Mouse (Mus musculus): ENCODE results near the gene Med27. TPM values are rescaled to one million over a fixed set of nuclear protein-coding genes. Genes with fewer than 3 reads are reported as not detected.
A peak's percentile ranks its signal among the peaks of the same experiment; 100 is the strongest.

Med27 gene
- polyA plus RNA-seq, 1 experiment from 2014 or later, result 65.9 TPM

DNA sequence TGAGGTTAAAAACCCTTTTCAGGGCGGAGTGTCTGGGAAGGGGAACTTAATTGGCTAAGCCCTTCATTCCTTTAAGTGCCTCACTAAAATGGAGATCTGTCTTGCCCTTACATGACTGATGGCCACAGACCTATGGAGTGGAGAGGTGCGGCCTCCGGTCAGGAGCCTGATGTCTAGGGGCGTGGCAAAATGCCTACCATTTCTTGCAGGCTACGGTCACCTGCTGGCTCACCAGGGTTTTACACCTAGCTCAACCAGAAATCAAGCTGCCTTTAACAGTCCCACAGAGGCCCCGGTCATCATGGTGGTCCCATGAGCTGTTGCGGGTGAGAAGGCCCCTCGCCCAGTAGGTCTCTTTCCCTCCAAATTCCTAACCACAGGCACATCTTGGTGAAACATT is 190.7 kb downstream of the Med27 start:
- DNase-seq (ENCODE audit: low spot score) (no peak), ATAC-seq (replicated peaks; ENCODE audit: low FRiP score) (no peak)
- H3K4me3 ChIP-seq (ENCODE audit: low read depth, low read length), result no peak overlapping the region
- no peak overlapping the region for H3K4me2 ChIP-seq (ENCODE audit: low read depth, low read length, severe bottlenecking)
- H3K9me3 ChIP-seq (ENCODE audit: control insufficient read depth, low read length), result no peaks in the 10 kb centered on the region
- H3K27ac ChIP-seq (ENCODE audit: low read depth, low read length), result no peak overlapping the region
- H3K9ac ChIP-seq (ENCODE audit: low read length), result no peak overlapping the region
- no peaks in the 10 kb centered on the region for H3K4me1 ChIP-seq (replicated peaks; ENCODE audit: control insufficient read depth, insufficient read depth, low read length)
- WGBS, result 77% methylated on average over 8 of the region's 8 CpGs
- no peaks in the 10 kb centered on the region for H3K36me3 ChIP-seq (ENCODE audit: control insufficient read depth, insufficient read depth, low read length)
- H3K27me3 ChIP-seq (ENCODE audit: control insufficient read depth, insufficient read depth, low read length), result no peaks in the 10 kb centered on the region

DNA sequence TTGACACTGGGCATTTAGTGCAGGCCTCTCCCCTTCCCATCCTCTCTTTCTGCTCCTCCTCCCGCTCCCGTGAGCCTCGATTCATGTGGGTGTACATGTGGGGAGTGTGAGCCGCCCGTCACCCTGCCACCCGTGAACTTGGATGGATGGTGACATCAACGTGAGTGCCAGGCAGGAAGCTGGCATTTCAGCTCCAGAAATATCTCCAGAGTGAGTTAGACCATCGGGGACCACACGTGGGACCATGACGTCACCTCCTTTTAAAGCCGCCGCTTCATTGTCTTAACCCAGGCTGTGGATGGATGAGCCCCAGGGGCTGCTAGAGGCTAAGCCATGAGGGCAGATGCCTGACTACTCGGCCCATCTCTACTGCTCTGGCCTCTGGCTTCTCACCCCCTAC is 195.4 kb downstream of the Med27 start:
- no peaks in the 10 kb centered on the region for H3K27me3 ChIP-seq (ENCODE audit: control insufficient read depth, insufficient read depth, low read length)
- DNase-seq (ENCODE audit: low spot score), result no peak
- H3K4me3 ChIP-seq (ENCODE audit: low read depth, low read length), result no peak overlapping the region
- no peak for ATAC-seq (replicated peaks; ENCODE audit: low FRiP score)
- no peaks in the 10 kb centered on the region for H3K36me3 ChIP-seq (ENCODE audit: control insufficient read depth, insufficient read depth, low read length)
- 71% methylated on average over 13 of the region's 13 CpGs for WGBS
- H3K27ac ChIP-seq (ENCODE audit: low read depth, low read length), result no peak overlapping the region
- no peaks in the 10 kb centered on the region for H3K9me3 ChIP-seq (ENCODE audit: control insufficient read depth, low read length)
- H3K9ac ChIP-seq (ENCODE audit: low read length), result no peak overlapping the region
- no peaks in the 10 kb centered on the region for H3K4me1 ChIP-seq (replicated peaks; ENCODE audit: control insufficient read depth, insufficient read depth, low read length)
- no peak overlapping the region for H3K4me2 ChIP-seq (ENCODE audit: low read depth, low read length, severe bottlenecking)

DNA sequence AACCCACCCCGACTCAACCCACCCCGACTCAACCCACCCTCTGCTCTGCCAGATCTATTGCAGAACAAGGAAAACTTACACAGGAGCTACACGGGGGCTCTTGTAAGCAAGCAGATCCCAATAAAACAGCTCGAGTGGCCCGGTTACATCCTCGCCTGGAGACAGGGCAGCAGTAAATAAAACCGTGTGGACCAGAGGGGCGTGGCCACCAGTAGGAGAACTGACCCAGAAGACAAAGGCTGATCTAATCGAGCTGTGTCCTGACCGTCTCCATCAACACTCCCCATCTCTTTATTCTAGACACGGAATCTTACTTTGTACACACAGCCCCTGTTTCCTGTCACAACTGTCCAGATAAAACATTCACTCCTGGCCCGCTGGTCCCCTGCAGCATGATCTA is 200.0 kb downstream of the Med27 start:
- Histone ChIP-seq H3K27me3 (ENCODE audit: control insufficient read depth, insufficient read depth, low read length) (no peaks in the 10 kb centered on the region), H3K4me3 (ENCODE audit: low read depth, low read length) (no peak overlapping the region), H3K9me3 (ENCODE audit: control insufficient read depth, low read length) (no peaks in the 10 kb centered on the region), H3K4me2 (ENCODE audit: low read depth, low read length, severe bottlenecking) (no peak overlapping the region), H3K9ac (ENCODE audit: low read length) (no peak overlapping the region), H3K4me1 (replicated peaks; ENCODE audit: control insufficient read depth, insufficient read depth, low read length) (no peaks in the 10 kb centered on the region), H3K27ac (ENCODE audit: low read depth, low read length) (no peak overlapping the region), H3K36me3 (ENCODE audit: control insufficient read depth, insufficient read depth, low read length) (no peaks in the 10 kb centered on the region)
- no peak for ATAC-seq (replicated peaks; ENCODE audit: low FRiP score)
- 31% methylated on average over 12 of the region's 12 CpGs for WGBS
- DNase-seq (ENCODE audit: low spot score), result no peak

DNA sequence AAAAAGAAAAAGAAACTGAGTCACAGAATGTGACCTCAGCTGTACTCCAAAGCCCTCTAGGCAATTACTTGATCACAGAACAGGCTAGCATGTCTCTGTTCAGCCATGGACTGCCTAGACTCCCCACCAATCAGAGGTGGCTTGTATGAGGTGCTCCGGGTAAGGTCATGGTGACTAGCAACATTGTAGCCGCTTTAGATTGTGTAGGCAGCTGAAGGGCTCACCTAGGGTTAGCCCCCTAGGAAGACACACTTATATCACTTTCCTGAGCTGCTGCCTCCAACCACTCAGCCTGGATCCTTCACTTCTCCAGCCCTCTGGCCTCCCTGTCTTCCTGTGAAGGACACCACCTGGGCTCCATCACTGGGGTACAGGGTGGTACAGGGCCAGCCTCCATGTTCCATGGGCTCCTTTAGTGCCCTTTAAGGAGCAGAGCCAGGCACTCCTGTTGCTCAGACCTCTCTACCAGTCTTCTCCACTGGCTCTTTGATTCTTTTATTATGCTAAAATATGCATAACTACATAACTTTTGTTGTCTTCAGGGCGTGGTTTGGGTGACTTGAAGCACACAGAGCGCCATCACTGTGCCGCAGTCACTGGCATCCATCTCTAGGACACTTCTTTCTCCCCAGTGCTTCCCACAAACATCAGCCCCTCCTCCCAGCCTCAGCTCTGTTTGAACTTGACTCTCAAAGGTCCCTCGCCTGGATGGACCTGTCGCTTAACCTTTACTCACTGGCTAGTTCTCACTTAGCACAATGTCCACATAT is 205.4 kb downstream of the Med27 start:
- H3K9me3 ChIP-seq (ENCODE audit: control insufficient read depth, low read length), result no peaks in the 10 kb centered on the region
- DNase-seq (ENCODE audit: low spot score), result no peak
- no peak overlapping the region for H3K9ac ChIP-seq (ENCODE audit: low read length)
- H3K27me3 ChIP-seq (ENCODE audit: control insufficient read depth, insufficient read depth, low read length), result no peaks in the 10 kb centered on the region
- 84% methylated on average over 7 of the region's 7 CpGs for WGBS
- H3K27ac ChIP-seq (ENCODE audit: low read depth, low read length), result no peak overlapping the region
- no peaks in the 10 kb centered on the region for H3K4me1 ChIP-seq (replicated peaks; ENCODE audit: control insufficient read depth, insufficient read depth, low read length)
- no peaks in the 10 kb centered on the region for H3K36me3 ChIP-seq (ENCODE audit: control insufficient read depth, insufficient read depth, low read length)
- ATAC-seq (replicated peaks; ENCODE audit: low FRiP score), result no peak
- H3K4me2 ChIP-seq (ENCODE audit: low read depth, low read length, severe bottlenecking), result no peak overlapping the region
- no peak overlapping the region for H3K4me3 ChIP-seq (ENCODE audit: low read depth, low read length)

DNA sequence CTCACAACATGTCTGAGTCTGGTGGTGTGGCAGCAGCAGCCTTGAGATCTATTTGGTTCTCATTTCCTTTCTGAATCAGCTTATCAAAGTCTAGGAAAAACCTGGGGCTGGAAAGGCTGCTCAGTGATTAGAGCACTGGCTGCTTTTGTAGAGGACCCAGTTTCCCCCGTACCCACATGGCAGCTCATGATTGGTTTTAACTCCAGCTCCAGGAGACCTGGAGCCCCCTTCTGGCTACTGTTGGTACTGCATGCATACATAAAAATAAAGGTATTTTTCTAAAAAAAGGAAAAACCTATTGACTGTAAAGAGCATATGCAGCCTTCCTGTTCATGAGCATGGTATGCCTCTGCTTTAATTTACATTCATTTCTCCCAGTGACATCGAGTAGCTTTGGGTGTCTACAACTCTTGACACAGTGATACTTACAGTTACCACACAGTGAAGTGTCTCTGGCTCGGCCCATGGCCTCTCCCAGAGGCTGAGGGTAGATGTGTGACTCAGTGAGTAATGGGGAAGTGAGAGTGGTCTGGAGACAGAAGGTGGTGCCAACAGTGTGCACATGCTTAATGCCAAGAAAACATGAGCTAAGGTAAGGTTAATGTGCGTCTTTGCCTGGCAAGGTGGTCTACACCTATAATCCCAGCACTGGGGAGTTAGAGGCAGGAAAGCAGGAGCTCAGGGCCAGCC is 207.5 kb downstream of the Med27 start:
- no peaks in the 10 kb centered on the region for H3K27me3 ChIP-seq (ENCODE audit: control insufficient read depth, insufficient read depth, low read length)
- H3K9me3 ChIP-seq (ENCODE audit: control insufficient read depth, low read length), result no peaks in the 10 kb centered on the region
- no peak overlapping the region for H3K4me3 ChIP-seq (ENCODE audit: low read depth, low read length)
- WGBS, result 72% methylated on average over 4 of the region's 4 CpGs
- no peaks in the 10 kb centered on the region for H3K4me1 ChIP-seq (replicated peaks; ENCODE audit: control insufficient read depth, insufficient read depth, low read length)
- H3K36me3 ChIP-seq (ENCODE audit: control insufficient read depth, insufficient read depth, low read length), result no peaks in the 10 kb centered on the region
- H3K9ac ChIP-seq (ENCODE audit: low read length), result no peak overlapping the region
- no peak overlapping the region for H3K4me2 ChIP-seq (ENCODE audit: low read depth, low read length, severe bottlenecking)
- DNase-seq (ENCODE audit: low spot score) (peak; percentile 63), ATAC-seq (replicated peaks; ENCODE audit: low FRiP score) (no peak)
- no peak overlapping the region for H3K27ac ChIP-seq (ENCODE audit: low read depth, low read length)

DNA sequence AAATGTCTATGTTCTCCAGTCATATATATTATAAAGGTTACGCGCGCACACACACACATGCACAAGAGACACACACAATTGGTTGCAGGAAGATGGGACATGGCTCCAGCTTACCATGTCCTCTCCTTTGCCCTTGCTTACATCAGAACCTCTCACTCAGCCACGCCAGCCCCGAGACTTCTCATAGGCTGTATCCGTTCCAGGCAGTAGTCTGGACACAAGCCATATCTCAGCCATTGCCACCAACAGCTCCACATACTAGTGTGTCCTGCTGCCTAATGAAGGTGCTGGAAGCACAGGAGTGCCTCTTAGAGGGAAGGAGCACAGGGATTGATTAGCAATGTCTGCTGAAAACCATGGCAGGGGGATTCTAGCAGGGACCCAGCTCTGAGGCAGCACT is 211.9 kb downstream of the Med27 start:
- H3K36me3 ChIP-seq (ENCODE audit: control insufficient read depth, insufficient read depth, low read length), result no peaks in the 10 kb centered on the region
- H3K9ac ChIP-seq (ENCODE audit: low read length), result no peak overlapping the region
- H3K4me2 ChIP-seq (ENCODE audit: low read depth, low read length, severe bottlenecking), result no peak overlapping the region
- no peaks in the 10 kb centered on the region for H3K27me3 ChIP-seq (ENCODE audit: control insufficient read depth, insufficient read depth, low read length)
- H3K9me3 ChIP-seq (ENCODE audit: control insufficient read depth, low read length), result no peaks in the 10 kb centered on the region
- no peak overlapping the region for H3K4me3 ChIP-seq (ENCODE audit: low read depth, low read length)
- H3K27ac ChIP-seq (ENCODE audit: low read depth, low read length), result no peak overlapping the region
- H3K4me1 ChIP-seq (replicated peaks; ENCODE audit: control insufficient read depth, insufficient read depth, low read length), result no peaks in the 10 kb centered on the region
- no peak for DNase-seq (ENCODE audit: low spot score)
- no peak for ATAC-seq (replicated peaks; ENCODE audit: low FRiP score)
- WGBS, result 90% methylated on average over 6 of the region's 6 CpGs

DNA sequence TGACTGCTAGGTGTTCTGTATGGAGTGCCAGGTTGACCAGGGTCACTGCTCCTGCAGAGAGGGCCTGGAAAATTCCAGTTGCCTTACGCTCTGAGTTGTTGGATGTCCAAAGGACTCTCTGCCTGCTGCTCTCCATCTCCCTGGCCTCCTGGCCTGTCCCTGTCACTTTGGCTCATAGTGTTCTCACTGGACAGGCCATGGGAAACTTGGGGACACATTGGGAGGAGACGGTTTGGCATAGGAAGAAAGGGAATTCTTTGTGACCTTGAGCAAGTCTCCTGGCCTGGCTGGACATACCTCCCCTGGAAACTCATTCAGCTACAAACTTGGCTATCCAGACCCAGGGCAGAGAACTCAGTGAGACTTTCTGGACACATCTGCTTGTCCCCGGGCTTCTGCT is 213.3 kb downstream of the Med27 start:
- H3K27me3 ChIP-seq (ENCODE audit: control insufficient read depth, insufficient read depth, low read length), result no peaks in the 10 kb centered on the region
- peaks cover under 1% of the 10 kb centered on the region for H3K4me1 ChIP-seq (replicated peaks; ENCODE audit: control insufficient read depth, insufficient read depth, low read length)
- no peak for ATAC-seq (replicated peaks; ENCODE audit: low FRiP score)
- no peak overlapping the region for H3K9ac ChIP-seq (ENCODE audit: low read length)
- no peak overlapping the region for H3K4me3 ChIP-seq (ENCODE audit: low read depth, low read length)
- no peak for DNase-seq (ENCODE audit: low spot score)
- no peaks in the 10 kb centered on the region for H3K36me3 ChIP-seq (ENCODE audit: control insufficient read depth, insufficient read depth, low read length)
- H3K27ac ChIP-seq (ENCODE audit: low read depth, low read length), result no peak overlapping the region
- 81% methylated on average over 3 of the region's 3 CpGs for WGBS
- H3K4me2 ChIP-seq (ENCODE audit: low read depth, low read length, severe bottlenecking), result no peak overlapping the region
- no peaks in the 10 kb centered on the region for H3K9me3 ChIP-seq (ENCODE audit: control insufficient read depth, low read length)

DNA sequence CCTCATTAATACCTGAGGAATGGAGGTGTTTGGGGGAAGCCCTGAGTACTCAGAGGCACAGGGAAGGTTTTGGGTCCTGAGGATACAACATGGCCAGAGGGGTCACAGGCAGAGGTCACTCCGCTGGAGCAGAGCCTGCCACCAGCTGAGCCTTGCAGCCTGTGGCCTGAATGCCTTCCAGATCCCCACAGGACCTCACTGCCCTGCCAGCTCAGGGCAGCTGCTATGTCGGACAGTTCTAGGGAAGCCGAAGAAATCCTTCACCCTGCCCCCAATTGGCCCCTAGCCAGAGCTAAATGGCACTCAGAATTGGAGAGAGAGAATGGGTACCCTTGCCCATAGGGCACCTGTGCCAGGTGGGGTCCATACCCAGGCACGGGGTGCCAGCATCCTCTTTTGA is 214.8 kb downstream of the Med27 start:
- Histone ChIP-seq H3K4me1 (replicated peaks; ENCODE audit: control insufficient read depth, insufficient read depth, low read length) (peaks cover 9% of the 10 kb centered on the region), H3K4me3 (ENCODE audit: low read depth, low read length) (no peak overlapping the region), H3K9me3 (ENCODE audit: control insufficient read depth, low read length) (no peaks in the 10 kb centered on the region), H3K36me3 (ENCODE audit: control insufficient read depth, insufficient read depth, low read length) (no peaks in the 10 kb centered on the region), H3K4me2 (ENCODE audit: low read depth, low read length, severe bottlenecking) (no peak overlapping the region), H3K27ac (ENCODE audit: low read depth, low read length) (no peak overlapping the region), H3K9ac (ENCODE audit: low read length) (no peak overlapping the region), H3K27me3 (ENCODE audit: control insufficient read depth, insufficient read depth, low read length) (no peaks in the 10 kb centered on the region)
- DNase-seq (ENCODE audit: low spot score) (no peak), ATAC-seq (replicated peaks; ENCODE audit: low FRiP score) (no peak)
- 76% methylated on average over 4 of the region's 4 CpGs for WGBS

DNA sequence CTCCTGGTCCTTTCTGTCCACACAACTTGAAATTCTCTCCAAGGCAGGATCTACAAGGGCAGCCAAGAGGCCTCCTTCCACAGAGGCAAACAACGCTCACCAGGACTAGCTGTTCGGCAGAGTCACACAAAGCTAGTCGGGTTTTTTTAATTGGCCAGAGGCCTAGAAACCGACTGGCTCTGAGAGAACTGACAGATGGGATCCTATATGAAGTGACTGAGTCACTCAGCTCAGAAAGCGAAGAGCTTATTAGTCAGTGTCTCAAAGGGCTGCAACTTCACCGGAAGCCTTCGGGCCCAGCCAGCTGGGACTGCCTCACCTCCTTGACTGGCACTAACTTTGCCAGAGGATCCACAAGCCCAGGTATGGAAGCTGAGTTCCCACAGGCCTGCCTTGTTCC is 217.4 kb downstream of the Med27 start:
- Histone ChIP-seq H3K9ac (ENCODE audit: low read length) (no peak overlapping the region), H3K4me1 (replicated peaks; ENCODE audit: control insufficient read depth, insufficient read depth, low read length) (peaks cover 9% of the 10 kb centered on the region), H3K4me2 (ENCODE audit: low read depth, low read length, severe bottlenecking) (no peak overlapping the region), H3K27ac (ENCODE audit: low read depth, low read length) (no peak overlapping the region), H3K4me3 (ENCODE audit: low read depth, low read length) (no peak overlapping the region), H3K9me3 (ENCODE audit: control insufficient read depth, low read length) (no peaks in the 10 kb centered on the region), H3K27me3 (ENCODE audit: control insufficient read depth, insufficient read depth, low read length) (no peaks in the 10 kb centered on the region), H3K36me3 (ENCODE audit: control insufficient read depth, insufficient read depth, low read length) (no peaks in the 10 kb centered on the region)
- 76% methylated on average over 7 of the region's 7 CpGs for WGBS
- ATAC-seq (replicated peaks; ENCODE audit: low FRiP score) (no peak), DNase-seq (ENCODE audit: low spot score) (no peak)
